Mouse (Mus musculus) embryonic facial prominence, embryonic 14.5 days (tissue): ENCODE results near the gene Arl15. TPM values are rescaled to one million over a fixed set of nuclear protein-coding genes. Genes with fewer than 3 reads are reported as not detected.

Source experiments
- ATAC-seq: fragments of 200-750 bp; cut with Nextera tagmentation; 2 replicates; pipeline ENCODE4 v1.8.0; 2017; ENCODE audit warnings: low read depth, moderate number of reproducible peaks, moderate TSS enrichment
- DNase-seq: peaks from one replicate; pipeline ENCODE4 v3.0.0-alpha.2; 2015; ENCODE audit warnings: low spot score
- H3K27ac ChIP-seq: fragments of 300-500 bp; sonication (generic); replicated peaks from 2 replicates; pipeline ENCODE4 v1.5.1; 2014; ENCODE audit warnings: low read depth, mild to moderate bottlenecking, low read length, moderate library complexity
- H3K27me3 ChIP-seq: fragments of 300-500 bp; sonication (generic); replicated peaks from 2 replicates; pipeline ENCODE4 v1.6.1; 2014; ENCODE audit warnings: low read length; ENCODE audit not compliant: control insufficient read depth, insufficient read depth
- H3K36me3 ChIP-seq: fragments of 300-500 bp; sonication (generic); 2 replicates; pipeline ENCODE4 v1.6.1; 2014; ENCODE audit warnings: low read length, mixed read lengths; ENCODE audit not compliant: control insufficient read depth, insufficient read depth
- H3K4me1 ChIP-seq: fragments of 300-500 bp; sonication (generic); 2 replicates; pipeline ENCODE4 v1.6.1; 2014; ENCODE audit warnings: antibody characterized with exemption, low read length; ENCODE audit not compliant: control insufficient read depth, insufficient read depth
- H3K4me2 ChIP-seq: fragments of 300-500 bp; sonication (generic); 2 replicates; pipeline ENCODE4 v1.6.1; 2014; ENCODE audit warnings: low read depth, mild to moderate bottlenecking, low read length, moderate library complexity, mixed read lengths
- H3K4me3 ChIP-seq: fragments of 300-500 bp; sonication (generic); 2 replicates; pipeline ENCODE4 v1.5.1; 2014; ENCODE audit warnings: low read depth, mild to moderate bottlenecking, low read length
- H3K9ac ChIP-seq: fragments of 300-500 bp; sonication (generic); 2 replicates; pipeline ENCODE4 v1.6.1; 2014; ENCODE audit warnings: low read depth, mild to moderate bottlenecking, low read length, moderate library complexity, mixed read lengths
- H3K9me3 ChIP-seq: fragments of 300-500 bp; sonication (generic); 2 replicates; pipeline ENCODE4 v1.6.1; 2016; ENCODE audit warnings: low read length; ENCODE audit not compliant: control insufficient read depth
- WGBS: fragments of 180-500 bp; shearing (Covaris S2); extraction: QIAGEN DNeasy Blood & Tissue Kit; methylation state at CpG from one replicate; pipeline ENCODE4 v1.1.7; 2014; 5-methylcytosine and 5-hydroxymethylcytosine counted together
- polyA plus RNA-seq: library from polyadenylated mRNA; unstranded; fragments of >200 nt; fragmentation: Nextera tagmentation; extraction: Ambion mirVana; gene quantifications from 2 replicates; pipeline ENCODE4 v1.2.1, GENCODE M21; 2014

Gene Arl15
- polyA plus RNA-seq, 1 experiment from 2014 or later = 8.2 TPM

GRCm38 (mm10) chr13:114150856-114151697, 356.8 kb downstream of the Arl15 start:
- Histone ChIP-seq H3K4me1 (no peaks in the 10 kb centered on the region), H3K9ac (no peak overlapping the region), H3K27ac (no peak overlapping the region), H3K4me3 (no peak overlapping the region), H3K9me3 (no peaks in the 10 kb centered on the region), H3K4me2 (no peak overlapping the region), H3K36me3 (peaks cover 3% of the 10 kb centered on the region; the same call in 1 of the 2 replicates), H3K27me3 (no peaks in the 10 kb centered on the region)
- 86% methylated on average over 16 of the region's 16 CpGs for WGBS
- DNase-seq (no peak), ATAC-seq (no peak)

GRCm38 (mm10) chr13:114151698-114152069, 357.4 kb downstream of the Arl15 start:
- no peak overlapping the region for H3K27ac ChIP-seq
- ATAC-seq (no peak), DNase-seq (no peak)
- no peaks in the 10 kb centered on the region for H3K4me1 ChIP-seq
- H3K9me3 ChIP-seq = no peaks in the 10 kb centered on the region
- 81% methylated on average over 10 of the region's 10 CpGs for WGBS
- no peak overlapping the region for H3K4me2 ChIP-seq
- H3K27me3 ChIP-seq = no peaks in the 10 kb centered on the region
- peaks cover 3% of the 10 kb centered on the region; the same call in 1 of the 2 replicates for H3K36me3 ChIP-seq
- no peak overlapping the region for H3K9ac ChIP-seq
- no peak overlapping the region for H3K4me3 ChIP-seq

- 0 out of 2 replicates have a peak overlapping the region, but pooled peaks have one; percentile 14 for H3K9ac ChIP-seq
- H3K9me3 ChIP-seq = no peaks in the 10 kb centered on the region
- no peak overlapping the region for H3K27ac ChIP-seq
- ATAC-seq (no peak), DNase-seq (no peak)
- no peak overlapping the region for H3K4me2 ChIP-seq
- H3K36me3 ChIP-seq = peaks cover 3% of the 10 kb centered on the region; the same call in 1 of the 2 replicates
- H3K4me1 ChIP-seq = peaks cover 11% of the 10 kb centered on the region
- no peaks in the 10 kb centered on the region for H3K27me3 ChIP-seq
- H3K4me3 ChIP-seq = no peak overlapping the region
- 57% methylated on average over 12 of the region's 12 CpGs for WGBS
Measured at GRCm38 (mm10) chr13:114156689-114157088, 362.4 kb downstream of the Arl15 start.

GRCm38 (mm10) chr13:114158111-114158730, 363.9 kb downstream of the Arl15 start:
- no peak for ATAC-seq
- no peak for DNase-seq
- Histone ChIP-seq H3K36me3 (peaks cover 3% of the 10 kb centered on the region; the same call in 1 of the 2 replicates), H3K4me3 (no peak overlapping the region), H3K27ac (no peak overlapping the region), H3K4me2 (no peak overlapping the region), H3K27me3 (no peaks in the 10 kb centered on the region), H3K9ac (no peak overlapping the region), H3K4me1 (peaks cover 11% of the 10 kb centered on the region), H3K9me3 (no peaks in the 10 kb centered on the region)
- WGBS = 77% methylated on average over 9 of the region's 9 CpGs

- no peak overlapping the region; the same call in 1 of the 2 replicates for H3K27ac ChIP-seq
- H3K9ac ChIP-seq = no peak overlapping the region
- 50% methylated on average over 13 of the region's 13 CpGs for WGBS
- H3K27me3 ChIP-seq = no peaks in the 10 kb centered on the region
- no peak overlapping the region for H3K4me3 ChIP-seq
- DNase-seq (peak; percentile 20), ATAC-seq (peak; percentile 26; the same call in 1 of the 2 replicates)
- H3K9me3 ChIP-seq = no peaks in the 10 kb centered on the region
- H3K36me3 ChIP-seq = no peaks in the 10 kb centered on the region; the same call in 1 of the 2 replicates
- no peak overlapping the region for H3K4me2 ChIP-seq
- H3K4me1 ChIP-seq = peaks cover 11% of the 10 kb centered on the region
Measured at GRCm38 (mm10) chr13:114159634-114160391, 365.5 kb downstream of the Arl15 start.

GRCm38 (mm10) chr13:114162753-114163152, 368.4 kb downstream of the Arl15 start:
- H3K36me3 ChIP-seq = no peaks in the 10 kb centered on the region
- peaks cover 15% of the 10 kb centered on the region for H3K4me1 ChIP-seq
- no peak overlapping the region for H3K9ac ChIP-seq
- 0 out of 2 replicates have a peak, but pooled peaks cover 2% of the 10 kb centered on the region for H3K27me3 ChIP-seq
- H3K27ac ChIP-seq = no peak overlapping the region
- H3K4me2 ChIP-seq = no peak overlapping the region
- WGBS = 65% methylated on average over 4 of the region's 4 CpGs
- no peaks in the 10 kb centered on the region for H3K9me3 ChIP-seq
- ATAC-seq (no peak), DNase-seq (no peak)
- no peak overlapping the region for H3K4me3 ChIP-seq

GRCm38 (mm10) chr13:114165616-114166015, 371.3 kb downstream of the Arl15 start:
- Histone ChIP-seq H3K9ac (no peak overlapping the region), H3K4me3 (no peak overlapping the region), H3K4me2 (no peak overlapping the region), H3K4me1 (0 out of 2 replicates have a peak, but pooled peaks cover 4% of the 10 kb centered on the region), H3K27me3 (0 out of 2 replicates have a peak, but pooled peaks cover 6% of the 10 kb centered on the region), H3K9me3 (no peaks in the 10 kb centered on the region), H3K36me3 (no peaks in the 10 kb centered on the region), H3K27ac (no peak overlapping the region)
- DNase-seq (no peak), ATAC-seq (no peak)
- 57% methylated on average over 7 of the region's 7 CpGs for WGBS

- WGBS = 31% methylated on average over 12 of the region's 12 CpGs
- Histone ChIP-seq H3K9me3 (no peaks in the 10 kb centered on the region), H3K36me3 (no peaks in the 10 kb centered on the region), H3K4me2 (no peak overlapping the region), H3K4me1 (0 out of 2 replicates have a peak, but pooled peaks cover 4% of the 10 kb centered on the region), H3K9ac (no peak overlapping the region), H3K27me3 (0 out of 2 replicates have a peak, but pooled peaks cover 6% of the 10 kb centered on the region), H3K4me3 (no peak overlapping the region), H3K27ac (no peak overlapping the region)
- DNase-seq (peak; percentile 56), ATAC-seq (0 out of 2 replicates have a peak, but pooled peaks have one; percentile 47)
Measured at GRCm38 (mm10) chr13:114166439-114167183, 372.3 kb downstream of the Arl15 start.
